Mouse (Mus musculus): ENCODE measurements around the gene C3.
A peak's percentile ranks its signal among the peaks of the same experiment; 100 is the strongest.

C3 gene

DNA sequence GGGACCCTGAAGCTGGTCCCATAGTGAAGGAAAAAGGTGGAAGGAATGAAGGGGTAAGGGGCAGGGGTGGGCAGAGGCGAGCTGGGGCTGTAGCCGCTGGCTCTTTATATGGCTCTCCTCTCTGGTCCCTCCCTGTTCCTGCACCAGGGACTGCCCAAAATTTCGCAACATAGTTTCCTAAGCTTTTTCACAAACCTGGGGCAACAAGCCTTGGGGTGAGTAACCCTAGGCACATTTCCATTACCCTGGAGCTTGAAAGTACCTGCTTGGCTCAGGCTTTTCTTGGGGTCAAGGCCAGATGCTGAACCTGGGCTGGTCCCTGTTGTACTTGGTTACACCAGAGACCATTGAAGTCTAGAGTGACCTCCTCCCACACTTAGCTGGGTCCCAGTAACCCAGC, at the start of gene C3:
TSS of gene C3 (minus strand) at position 123 of the 400 bp plus-strand sequence.
- DNase-seq, result no peak

DNA sequence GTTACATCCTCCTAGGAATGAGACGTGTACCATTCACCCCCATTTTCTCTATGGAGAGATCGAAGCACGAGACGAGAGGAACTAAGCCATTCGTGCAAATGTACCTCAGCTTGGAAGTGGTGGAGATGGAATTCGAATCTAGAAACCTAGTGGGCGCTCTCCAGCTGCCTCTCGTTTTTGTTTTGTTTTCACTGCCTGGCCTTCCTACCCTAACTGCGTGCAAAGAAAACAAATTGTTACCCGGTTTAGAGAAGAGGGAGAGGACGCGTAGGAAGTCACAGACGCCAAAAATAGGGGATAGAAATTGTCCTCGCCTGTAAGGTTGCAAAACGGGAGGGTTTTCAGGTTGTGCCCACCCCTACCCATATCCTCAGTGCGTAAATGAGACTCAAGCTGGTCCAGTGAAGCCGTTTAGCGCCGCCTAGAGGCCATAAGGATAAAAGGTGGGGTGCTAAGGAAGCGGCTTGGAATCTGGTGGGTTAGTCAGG, 48.7 kb upstream of the C3 start:
- DNase-seq, result peak; percentile 78 to 84

DNA sequence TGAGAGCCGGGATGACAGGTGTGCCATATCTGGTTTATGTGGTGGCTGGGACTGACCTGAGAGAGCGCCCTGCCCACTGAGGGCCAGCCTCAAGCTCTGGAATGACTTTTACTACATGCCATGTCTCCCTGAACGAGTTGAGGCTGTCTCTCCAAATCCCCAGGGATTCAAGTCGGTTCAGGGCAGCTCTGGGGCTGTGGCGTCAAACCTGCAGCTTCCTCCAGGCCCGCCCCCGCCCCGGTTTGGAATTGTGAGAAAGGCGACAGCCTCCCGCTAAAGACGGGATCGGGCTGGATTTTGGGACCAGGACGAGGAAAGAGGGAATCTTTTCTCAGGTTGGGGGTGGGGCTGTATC, 48.0 kb upstream of the C3 start:
- peak; percentile 21 to 44 for DNase-seq

DNA sequence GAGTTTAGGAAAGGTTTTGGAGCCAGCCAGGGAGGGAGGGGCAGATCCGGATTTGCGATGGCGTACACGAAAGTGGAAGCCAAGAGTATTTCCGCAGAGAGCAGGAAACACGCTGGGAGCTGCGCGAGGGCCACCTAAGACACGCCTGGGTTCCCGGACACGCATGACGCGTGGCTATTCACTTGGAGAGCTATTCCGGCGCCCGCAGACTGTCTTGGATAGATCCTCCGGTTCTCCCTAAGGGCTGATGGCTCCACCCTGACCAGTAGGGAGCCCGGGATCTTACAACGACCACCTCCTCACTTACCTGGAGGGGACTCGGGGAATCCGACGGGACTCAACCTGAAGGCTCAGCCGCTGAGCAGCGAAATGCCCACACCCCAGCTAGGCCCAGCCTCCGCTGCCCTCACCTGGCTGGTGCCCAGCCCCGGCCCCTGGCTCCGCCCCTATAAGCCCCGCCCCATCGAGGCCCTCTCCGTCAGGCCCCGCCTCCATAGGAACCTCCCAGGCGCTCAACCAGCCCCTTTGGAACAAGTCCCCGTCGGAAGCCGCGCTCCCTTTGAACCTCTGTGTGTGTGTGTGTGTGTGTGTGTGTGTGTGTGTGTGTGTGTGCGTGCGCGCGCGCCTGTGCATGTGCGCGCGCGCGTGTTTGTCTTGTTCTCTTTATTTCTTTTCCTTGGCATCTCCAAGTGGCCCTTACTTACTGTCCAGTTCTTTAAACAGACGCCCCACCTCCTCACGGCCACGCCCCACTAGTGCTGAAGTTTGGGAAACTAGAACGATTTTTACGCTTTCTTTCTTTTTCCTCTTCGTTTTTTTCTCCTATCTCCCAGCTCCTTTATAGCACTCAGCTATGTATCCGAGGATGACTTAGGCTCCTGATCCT, 47.4 kb upstream of the C3 start:
- peak; percentile 93 to 95 for DNase-seq

DNA sequence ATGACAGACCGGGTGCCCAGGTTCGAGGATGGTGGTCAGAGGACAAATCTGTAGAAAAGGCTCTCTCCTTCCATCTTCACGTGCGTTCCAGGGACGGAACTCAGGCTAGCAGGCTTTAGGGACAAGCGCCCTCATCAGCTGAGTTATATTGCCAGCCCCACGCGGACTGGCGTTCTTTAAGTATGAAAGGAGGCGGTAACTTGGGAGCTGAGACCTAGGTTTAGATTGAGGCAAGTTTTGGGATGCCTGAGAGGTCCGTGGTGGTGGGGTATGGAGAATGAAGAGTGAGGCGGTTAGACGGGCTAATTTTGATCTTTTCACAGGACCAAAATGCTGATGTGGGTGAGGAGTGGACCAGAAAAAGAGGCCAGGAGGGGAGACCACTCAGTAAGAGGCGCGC, 46.8 kb upstream of the C3 start:
- no peak for DNase-seq

DNA sequence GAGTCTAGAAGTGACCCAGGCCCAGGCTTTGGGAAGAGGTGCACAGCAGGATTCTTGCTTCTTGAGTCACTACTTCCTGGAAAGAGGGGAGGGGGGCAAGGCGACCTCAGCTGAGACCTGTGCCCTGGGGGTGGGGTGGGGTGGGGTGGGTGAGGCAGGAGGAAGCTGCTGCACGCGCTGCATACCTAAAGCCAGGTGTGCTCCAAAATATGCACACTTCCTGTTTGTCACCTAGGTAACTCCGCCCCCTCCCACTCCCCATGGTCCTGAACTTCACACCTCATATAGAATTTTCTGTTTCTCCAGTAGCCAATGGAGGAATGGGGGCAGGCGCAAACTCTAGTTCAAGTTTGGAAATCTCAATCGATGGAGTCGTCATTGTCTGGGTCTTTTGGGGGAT, 45.9 kb upstream of the C3 start:
- no peak for DNase-seq

DNA sequence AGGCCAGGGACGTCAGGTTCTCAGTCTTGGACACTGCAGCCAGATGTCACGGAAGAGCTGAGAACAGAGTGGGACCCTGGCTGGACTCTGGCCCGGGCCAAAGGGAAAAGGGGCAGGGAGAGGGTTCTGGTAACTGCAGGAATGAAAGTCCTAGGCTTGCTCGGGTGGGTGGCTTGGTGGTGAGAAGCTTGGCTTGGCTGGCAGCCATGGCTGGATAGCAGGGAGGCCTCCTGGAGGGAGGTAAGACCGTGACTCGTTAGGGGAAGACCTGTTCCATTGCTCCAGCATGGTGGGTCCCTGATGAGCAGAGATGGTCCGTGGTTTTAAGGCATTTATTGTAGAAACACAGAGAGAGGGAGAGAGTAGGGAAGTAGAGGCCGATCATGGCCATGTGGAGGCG, 43.4 kb upstream of the C3 start:
- DNase-seq, result peak in 1 of 2 experiments; percentile 34

DNA sequence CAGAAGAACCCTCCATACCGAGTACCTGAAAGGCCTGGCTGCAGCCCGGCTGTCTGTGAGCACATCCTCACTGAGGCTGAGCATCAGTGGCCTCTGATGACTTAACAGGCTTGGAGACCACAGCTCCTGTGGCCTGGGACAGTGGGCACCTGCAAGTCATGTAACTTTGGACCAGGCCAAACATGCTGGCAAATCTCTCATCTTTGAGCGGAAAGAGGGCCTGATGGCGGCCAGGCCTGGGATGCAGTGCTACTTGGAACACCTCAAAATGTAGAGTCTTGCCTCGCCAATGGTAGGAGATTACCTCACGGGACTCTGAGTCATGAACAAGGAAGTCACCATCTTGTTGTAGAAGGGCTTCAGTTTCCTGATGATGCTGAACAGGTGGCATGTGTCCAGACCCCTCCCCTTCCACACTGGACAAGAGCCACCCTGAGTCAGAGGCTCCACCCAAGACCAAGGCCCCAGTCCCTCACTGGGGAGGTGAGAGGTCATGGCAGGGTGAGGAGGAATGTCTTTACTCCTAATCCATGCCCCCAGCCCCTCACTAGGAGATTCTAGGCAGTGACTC, 39.7 kb upstream of the C3 start:
- DNase-seq, result no peak

DNA sequence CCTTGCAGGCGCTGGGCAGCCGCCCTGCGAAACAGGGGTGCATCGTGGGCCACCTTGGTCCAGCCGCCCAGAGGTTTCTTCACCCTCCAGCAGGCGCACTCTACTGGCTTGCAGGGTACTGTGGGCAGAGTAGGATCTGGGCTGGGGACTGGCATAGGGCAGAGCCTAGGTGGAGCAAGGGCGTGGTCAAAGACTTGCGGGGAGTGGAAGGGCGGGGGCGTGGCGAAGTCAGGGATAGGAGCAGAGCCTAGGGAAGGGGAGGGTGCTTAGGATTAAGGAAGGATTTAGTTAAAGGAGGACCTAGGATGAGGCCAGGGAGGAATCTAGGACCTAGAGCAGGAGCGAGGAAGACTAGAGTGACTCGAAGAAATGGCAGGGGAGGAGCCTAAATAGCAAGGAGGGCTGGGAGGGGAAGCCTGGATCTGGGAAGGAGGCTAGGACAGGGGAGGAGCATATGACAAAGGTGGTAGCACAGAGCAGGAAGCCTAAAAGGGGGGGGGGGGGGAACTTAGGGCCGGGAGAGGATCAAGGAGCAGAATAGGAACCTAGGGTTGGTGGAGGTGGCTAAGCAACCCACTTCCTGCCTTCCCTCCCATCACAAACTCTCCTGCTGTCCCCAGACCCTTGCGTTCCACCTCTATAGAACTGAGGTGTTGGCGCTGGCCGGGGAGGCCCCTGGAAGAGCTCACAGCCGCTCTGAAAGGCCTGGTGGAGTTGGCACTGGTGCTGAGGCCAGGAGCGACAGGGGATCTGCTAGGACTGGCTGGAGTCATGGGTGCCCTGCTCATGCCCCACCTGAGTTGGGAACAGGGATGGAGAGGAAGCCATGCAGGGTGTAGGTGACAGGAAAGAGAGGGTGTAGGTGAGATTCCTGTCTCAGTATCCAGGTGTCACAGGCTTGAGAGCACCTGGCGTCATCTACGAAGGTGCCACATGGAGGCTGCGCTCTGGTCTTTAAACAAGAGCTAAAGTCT, 37.3 kb upstream of the C3 start:
- DNase-seq, result peak; percentile 87 to 92

DNA sequence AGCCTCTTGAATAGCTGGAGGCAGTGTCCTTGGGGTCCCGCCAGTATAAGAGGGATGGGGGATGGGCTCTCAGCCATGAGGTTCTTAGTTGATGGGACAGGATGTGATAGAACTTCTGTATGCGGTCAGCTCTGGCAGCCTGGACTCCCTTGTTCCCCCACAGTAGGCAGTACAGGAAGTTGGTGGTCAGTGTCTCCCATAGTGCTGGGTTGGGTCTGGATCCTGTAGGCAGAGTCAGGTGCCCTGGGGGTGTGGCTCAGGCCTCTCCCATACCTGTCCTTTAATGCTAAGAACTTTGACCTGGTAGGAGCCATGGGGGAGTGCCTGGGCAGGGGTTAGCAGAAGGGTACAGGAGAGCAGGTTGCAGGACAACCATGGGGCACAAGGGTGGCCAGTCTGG, 36.2 kb upstream of the C3 start:
- no peak for DNase-seq

DNA sequence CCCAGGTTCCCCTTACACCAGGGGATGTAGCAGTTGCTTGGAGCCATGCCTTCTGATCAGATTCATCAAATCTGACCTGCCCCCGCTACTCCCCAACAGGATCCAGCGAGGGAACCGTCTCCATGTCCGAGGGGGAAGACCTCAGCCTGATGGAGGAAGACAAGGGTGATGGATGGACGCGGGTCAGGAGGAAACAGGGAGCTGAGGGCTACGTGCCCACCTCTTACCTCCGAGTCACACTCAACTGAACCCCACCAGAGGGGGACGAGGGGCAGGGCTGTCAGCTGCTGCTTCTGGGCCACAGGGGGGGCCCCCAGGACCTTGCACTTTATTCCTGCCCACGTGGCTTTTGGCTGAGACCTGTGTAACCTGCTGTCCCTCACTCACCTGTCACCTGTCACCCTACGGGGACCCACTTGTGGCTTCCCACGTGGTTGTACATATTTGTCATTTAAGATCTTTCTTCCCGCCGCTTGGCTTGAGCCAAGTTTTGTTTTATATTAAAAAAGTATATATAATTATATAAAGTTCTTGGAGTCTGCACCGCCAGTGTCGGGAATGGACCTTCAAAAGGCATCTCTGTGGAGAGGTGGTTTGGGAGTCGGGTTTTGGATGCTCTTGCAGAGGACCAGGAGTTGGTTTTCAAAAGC, 35.1 kb upstream of the C3 start:
- DNase-seq, result no peak

DNA sequence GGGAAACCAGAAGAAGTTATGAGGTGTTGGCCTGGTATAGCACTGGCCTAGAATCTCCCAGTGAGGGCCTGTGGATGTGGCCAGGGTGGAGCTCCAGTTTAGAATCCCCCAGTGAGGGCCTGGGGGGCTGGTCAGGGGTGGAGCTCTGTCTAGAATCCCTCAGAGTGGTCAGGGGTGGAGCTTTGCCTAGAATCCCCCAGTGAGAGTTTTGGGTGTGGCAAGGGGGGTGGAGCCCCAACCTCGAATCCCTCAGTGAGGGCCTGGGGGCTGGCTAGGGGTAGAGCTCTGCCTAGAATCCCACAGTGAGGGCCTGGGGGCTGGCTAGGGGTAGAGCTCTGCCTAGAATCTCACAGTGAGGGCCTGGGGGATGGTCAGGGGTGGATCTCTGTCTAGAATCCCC, 33.9 kb upstream of the C3 start:
- no peak for DNase-seq

DNA sequence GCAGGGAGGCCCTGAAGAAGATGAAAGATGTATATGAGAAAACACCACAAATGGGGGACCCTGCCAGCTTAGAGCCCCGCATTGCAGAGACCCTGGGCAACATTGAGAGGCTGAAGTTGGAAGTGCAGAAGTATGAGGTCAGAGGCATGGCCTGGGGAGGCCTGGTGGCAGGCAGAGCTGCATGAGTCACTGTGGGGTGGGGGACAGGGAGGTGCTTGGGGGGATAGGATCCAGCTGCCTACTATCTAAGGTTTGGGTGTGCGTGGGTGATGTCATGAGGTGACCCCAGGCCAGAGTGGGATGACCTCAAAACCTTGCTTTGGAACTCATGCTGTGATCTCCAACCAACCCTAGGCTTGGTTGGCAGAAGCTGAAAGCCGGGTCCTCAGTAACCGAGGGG, 33.4 kb upstream of the C3 start:
- DNase-seq, result no peak

DNA sequence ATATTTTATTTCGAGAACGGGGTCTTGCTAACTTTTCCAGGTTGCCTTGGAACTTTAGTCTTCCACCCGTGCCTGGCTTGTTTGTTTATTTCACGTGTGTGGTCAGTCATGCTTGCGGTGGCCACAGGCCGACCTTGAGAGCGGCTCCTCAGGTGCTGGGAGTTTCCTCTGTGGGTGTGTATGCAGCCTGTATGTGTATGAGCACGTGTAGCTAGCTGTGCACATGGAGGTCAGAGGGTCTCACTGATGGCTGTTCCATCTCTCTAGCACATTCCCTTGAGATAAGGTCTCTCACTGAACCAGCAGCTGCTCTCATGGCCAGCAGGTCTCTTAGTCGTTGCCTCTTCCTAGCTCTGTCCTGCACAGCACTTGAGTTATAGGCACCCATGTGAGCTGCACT, 32.4 kb upstream of the C3 start:
- DNase-seq, result no peak

DNA sequence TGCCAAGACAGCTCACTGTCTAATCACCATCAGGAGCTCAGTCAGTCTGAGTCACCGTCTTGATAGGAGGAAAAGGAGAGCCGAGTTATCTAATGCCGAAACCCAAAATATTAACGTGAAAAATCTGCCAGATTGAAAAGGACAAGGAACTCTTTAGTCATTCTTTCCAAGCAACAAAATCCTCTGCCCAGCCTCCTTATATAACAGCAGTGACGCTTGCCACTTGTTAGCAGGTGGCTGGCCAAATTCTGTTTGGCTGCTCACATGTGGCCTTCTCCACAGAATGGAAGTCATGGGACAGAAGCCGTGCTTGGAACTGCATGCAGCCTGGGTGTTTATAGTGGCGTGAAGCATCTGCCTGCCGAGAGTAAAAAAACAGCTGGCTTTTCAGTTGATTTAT, 31.8 kb upstream of the C3 start:
- no peak for DNase-seq

DNA sequence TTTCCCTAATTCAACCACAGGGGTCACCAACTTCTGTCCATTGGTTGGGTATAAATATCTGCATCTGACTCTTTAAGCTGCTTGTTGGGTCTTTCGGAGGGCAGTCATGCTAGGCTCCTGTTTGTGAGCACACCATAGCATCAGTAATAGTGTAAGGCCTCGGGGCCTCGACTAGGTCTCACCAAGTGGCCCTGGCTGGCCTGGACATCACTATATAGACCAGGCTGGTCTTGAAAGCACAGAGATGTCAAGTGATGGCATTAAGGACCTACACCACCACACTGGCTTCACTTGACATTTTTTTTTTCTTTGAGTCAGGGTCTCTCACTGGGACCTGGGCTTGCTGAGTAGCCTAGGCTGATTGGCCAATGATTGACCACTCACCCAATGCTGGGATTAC, 30.3 kb upstream of the C3 start:
- DNase-seq, result no peak

DNA sequence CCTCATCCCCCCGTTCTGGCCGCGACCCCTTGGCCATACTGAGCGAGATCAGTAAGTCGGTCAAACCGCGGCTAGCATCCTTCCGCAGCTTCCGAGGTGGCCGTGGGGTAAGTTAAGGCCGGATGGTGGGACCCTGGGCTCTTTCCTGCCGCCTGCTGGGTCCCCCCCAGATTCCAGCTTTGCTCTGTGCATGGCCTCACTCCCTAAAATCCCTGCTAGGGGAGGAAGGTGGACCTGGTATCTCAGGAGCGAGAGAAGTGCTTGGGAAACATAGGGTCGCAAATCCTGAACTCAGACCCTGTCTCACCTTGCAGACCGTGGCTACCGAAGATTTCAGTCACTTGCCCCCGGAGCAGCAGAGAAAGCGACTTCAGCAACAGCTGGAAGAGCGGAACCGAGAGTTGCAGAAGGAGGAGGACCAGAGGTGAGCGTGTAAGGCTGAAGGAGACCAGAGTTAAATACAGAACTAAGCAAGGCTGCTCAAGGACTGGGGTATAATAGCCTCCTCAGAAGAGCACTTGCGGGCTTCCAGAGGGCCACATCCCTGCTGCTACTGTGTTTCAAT, 29.1 kb upstream of the C3 start:
- no peak for DNase-seq

DNA sequence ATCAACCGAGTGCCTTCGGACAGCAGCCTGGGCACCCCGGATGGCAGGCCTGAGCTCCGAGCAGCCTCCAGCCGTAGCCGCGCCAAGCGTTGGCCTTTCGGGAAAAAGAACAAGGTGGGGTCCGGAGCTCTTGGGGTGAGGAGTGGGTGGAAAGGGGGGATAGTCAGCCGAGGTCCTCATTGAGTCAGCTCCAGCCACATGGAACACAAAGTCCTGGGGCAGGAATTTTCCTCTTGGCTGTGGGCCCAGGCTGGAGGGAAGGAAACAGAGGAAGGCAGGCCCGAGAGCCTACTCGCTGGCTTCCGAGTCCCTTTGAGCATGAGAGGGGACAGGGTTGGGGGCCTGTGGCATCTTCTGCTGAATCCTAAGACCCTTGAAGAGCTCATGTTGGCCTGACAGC, 27.4 kb upstream of the C3 start:
- no peak for DNase-seq

DNA sequence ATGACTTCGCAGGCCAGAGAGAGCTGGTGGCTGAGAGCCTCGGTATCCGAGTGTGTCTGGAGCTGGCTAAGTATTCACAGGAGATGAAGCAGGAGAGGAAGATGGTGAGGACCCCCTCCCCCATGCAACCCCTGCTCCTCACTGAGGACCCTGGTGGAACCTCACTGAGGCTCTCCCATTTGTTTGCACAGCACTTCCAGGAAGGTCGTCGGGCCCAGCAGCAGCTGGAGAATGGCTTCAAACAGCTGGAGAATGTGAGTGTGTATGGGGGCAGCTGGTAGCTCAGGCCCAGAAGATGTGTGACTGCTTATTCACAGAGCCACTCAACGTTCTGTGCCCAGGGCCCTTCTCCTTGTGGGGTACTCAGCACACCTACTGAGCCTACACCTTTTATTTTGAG, 25.4 kb upstream of the C3 start:
- DNase-seq, result no peak

DNA sequence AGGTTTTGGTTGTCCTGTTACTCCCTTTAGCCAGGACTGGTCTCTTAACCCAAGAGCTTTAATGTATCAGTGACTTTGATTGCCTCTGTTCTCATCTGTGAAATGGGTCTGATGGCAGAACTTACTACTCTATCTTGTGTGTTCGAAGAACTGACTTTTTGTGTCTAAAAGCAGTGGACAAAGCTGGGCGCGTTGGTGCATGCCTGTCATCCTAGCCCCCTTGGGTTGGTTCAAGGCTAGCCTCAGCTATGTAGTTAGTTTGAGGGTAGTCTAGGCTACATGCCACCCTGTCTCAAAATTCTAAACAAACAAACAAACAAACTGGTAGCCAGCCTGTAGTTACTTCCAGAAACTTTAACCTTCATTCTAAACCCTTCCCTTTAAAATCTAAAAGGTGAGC, 23.5 kb upstream of the C3 start:
- DNase-seq, result no peak

DNA sequence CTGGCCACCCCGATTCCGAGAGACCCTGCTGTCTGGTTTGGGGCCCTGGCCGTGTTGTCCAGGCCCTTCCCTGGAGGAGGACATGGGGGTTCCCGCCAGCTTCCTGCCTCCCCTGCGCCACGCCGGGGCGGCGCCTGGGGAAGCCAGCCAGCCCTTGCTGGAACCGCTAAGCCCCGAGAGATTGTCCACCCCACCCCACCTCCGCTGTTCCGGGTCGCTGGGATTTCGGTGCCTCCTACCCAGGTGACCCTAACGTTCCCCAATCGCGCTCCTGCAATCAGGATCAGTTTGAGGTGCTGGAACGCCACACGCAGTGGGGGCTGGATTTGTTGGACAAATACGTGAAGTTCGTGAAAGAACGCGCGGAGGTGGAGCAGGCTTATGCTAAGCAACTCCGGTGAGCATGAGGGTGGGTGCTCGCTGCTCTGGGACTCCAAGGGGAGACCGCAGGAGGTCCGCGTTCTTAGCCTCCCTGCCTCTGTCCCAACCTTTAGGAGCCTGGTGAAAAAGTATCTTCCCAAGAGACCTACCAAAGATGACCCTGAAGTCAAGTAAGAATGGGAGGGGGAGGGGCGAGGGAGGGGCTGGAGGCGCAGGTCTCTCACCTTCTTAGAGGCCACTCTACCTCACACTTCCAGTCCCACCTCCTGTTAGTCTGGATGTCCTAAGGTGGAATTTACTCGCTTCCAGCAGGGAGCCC, 22.7 kb upstream of the C3 start:
- peak; percentile 62 to 73 for DNase-seq

Data from kidney, postnatal 4 days (tissue).